Mouse (Mus musculus) heart, embryonic 10.5 days (tissue): ENCODE data around the gene Slc28a2. TPM values are rescaled to one million over a fixed set of nuclear protein-coding genes. Genes with fewer than 3 reads are reported as not detected.
"Not testable (repeated sequence)": the region's sequence is repeated elsewhere in the genome, so short reads cannot be mapped to it uniquely, and the experiment has no call there.

Source experiments
- DNase-seq: peaks from one replicate; pipeline ENCODE4 v3.0.0-alpha.2; 2017; ENCODE audit warnings: low spot score
- H3K27ac ChIP-seq: fragments of 300-500 bp; sonication (generic); 2 replicates; pipeline ENCODE4 v1.5.1; 2016; ENCODE audit warnings: mild to moderate bottlenecking
- H3K27me3 ChIP-seq: fragments of 300-500 bp; sonication (generic); 2 replicates; pipeline ENCODE4 v1.6.1; 2016; ENCODE audit warnings: mild to moderate bottlenecking; ENCODE audit not compliant: poor library complexity, insufficient read depth, severe bottlenecking
- H3K36me3 ChIP-seq: fragments of 300-500 bp; sonication (generic); 2 replicates; pipeline ENCODE4 v1.6.1; 2016; ENCODE audit warnings: mild to moderate bottlenecking, moderate library complexity
- H3K4me1 ChIP-seq: fragments of 300-500 bp; sonication (generic); 2 replicates; pipeline ENCODE4 v1.6.1; 2016; ENCODE audit warnings: mild to moderate bottlenecking
- H3K4me3 ChIP-seq: fragments of 300-500 bp; sonication (generic); 2 replicates; pipeline ENCODE4 v1.5.1; 2016; ENCODE audit warnings: mild to moderate bottlenecking, moderate library complexity
- H3K9me3 ChIP-seq: fragments of 300-500 bp; sonication (generic); 2 replicates; pipeline ENCODE4 v1.6.1; 2016; ENCODE audit warnings: mild to moderate bottlenecking, moderate library complexity
- WGBS: fragments of 180-500 bp; shearing (Covaris S2); methylation state at CpG from one replicate; pipeline ENCODE4 v1.1.7; 2016; 5-methylcytosine and 5-hydroxymethylcytosine counted together
- polyA plus RNA-seq: library from polyadenylated mRNA; unstranded; fragments of >200 nt; fragmentation: Nextera tagmentation; extraction: Ambion mirVana; gene quantifications from 2 replicates; pipeline ENCODE4 v1.2.1, GENCODE M21; 2016

Gene Slc28a2
- 0.10 and 0.26 TPM in 2 replicates for polyA plus RNA-seq

DNA sequence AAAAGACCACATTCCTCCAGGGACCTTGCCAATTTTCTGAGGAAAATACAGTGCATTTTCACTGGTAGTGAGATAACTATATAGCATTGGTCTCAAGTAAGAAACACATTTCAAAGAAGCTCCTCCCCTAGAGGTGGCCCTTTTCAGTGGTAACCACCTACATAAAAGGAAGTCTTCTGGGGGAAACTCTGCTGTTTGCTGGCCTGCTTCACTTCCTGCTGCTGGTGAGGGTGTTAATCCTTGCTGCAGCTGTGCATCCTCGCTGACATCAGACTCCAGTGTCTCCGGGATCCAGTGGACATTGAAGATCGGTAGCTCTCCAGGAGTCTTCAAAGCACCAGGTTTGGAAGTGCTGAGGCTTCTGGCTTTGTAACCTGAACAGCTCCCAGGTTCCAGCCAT is at the start of gene Slc28a2:
Gene Slc28a2, plus strand, starts transcription at position 278 of the 400 bp plus-strand sequence.
- not testable (repeated sequence) for H3K9me3 ChIP-seq, H3K36me3 ChIP-seq, DNase-seq, H3K27me3 ChIP-seq, H3K27ac ChIP-seq, H3K4me1 ChIP-seq, H3K4me3 ChIP-seq
- 42% methylated on average over 3 of the region's 3 CpGs for WGBS

GRCm38 (mm10) chr2:122377215-122377674 is 49.0 kb upstream of the Slc28a2 start:
- peak overlapping the region; percentile 71 for H3K4me3 ChIP-seq
- peak overlapping the region; percentile 89 for H3K27ac ChIP-seq
- H3K4me1 ChIP-seq, result 0 out of 2 replicates have a peak, but pooled peaks cover 5% of the 10 kb centered on the region
- WGBS, result under 1% methylated on average over 28 of the region's 28 CpGs
- H3K27me3 ChIP-seq, result 0 out of 2 replicates have a peak, but pooled peaks cover 2% of the 10 kb centered on the region
- H3K36me3 ChIP-seq, result no peaks in the 10 kb centered on the region
- no peaks in the 10 kb centered on the region for H3K9me3 ChIP-seq
- peak; percentile 97 for DNase-seq

DNA sequence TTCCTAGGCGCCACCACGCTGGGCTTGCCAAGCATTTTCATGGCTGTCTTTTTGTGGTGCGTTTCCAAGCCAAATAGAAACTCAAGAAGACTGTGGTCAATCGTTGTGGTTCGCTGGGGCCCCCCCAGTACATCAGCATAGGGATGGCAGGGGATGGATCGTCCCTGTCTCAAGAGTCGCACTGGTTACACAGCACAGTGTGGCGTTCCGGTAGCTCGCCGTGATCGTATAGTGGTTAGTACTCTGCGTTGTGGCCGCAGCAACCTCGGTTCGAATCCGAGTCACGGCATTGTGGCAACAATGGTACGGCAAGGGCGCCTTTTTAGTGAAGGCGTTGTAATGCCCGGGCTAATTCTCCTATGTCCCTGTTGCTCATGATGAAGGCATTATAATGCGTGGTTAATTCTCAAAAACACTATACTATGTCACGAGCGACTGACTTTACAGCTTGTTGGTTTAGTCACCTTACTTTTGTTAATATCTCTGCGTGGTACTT is 48.5 kb upstream of the Slc28a2 start:
- Histone ChIP-seq H3K36me3 (no peaks in the 10 kb centered on the region), H3K9me3 (no peaks in the 10 kb centered on the region), H3K4me3 (peak overlapping the region; percentile 71), H3K4me1 (0 out of 2 replicates have a peak, but pooled peaks cover 5% of the 10 kb centered on the region), H3K27me3 (0 out of 2 replicates have a peak, but pooled peaks cover 2% of the 10 kb centered on the region), H3K27ac (peak overlapping the region; percentile 89)
- under 1% methylated on average over 26 of the region's 26 CpGs for WGBS
- DNase-seq, result peak; percentile 92

GRCm38 (mm10) chr2:122378421-122379291 is 47.6 kb upstream of the Slc28a2 start:
- H3K27ac ChIP-seq, result peak overlapping the region; percentile 52; the same call in 1 of the 2 replicates
- DNase-seq, result peak; percentile 75
- WGBS, result 15% methylated on average over 8 of the region's 8 CpGs

GRCm38 (mm10) chr2:122379292-122379650 is 47.0 kb upstream of the Slc28a2 start:
- WGBS, result 41% methylated on average over 2 of the region's 2 CpGs
- Histone ChIP-seq H3K36me3 (no peaks in the 10 kb centered on the region), H3K27ac (no peak overlapping the region)

More at GRCm38 (mm10) chr2:122378421-122379291, 47.6 kb upstream of the Slc28a2 start:
- Histone ChIP-seq H3K4me3 (peak overlapping the region; percentile 71), H3K4me1 (0 out of 2 replicates have a peak, but pooled peaks cover 5% of the 10 kb centered on the region), H3K9me3 (no peaks in the 10 kb centered on the region), H3K27me3 (0 out of 2 replicates have a peak, but pooled peaks cover 2% of the 10 kb centered on the region), H3K36me3 (no peaks in the 10 kb centered on the region)

GRCm38 (mm10) chr2:122380768-122381311 is 45.4 kb upstream of the Slc28a2 start:
- H3K9me3 ChIP-seq, result no peaks in the 10 kb centered on the region
- 0 out of 2 replicates have a peak, but pooled peaks cover 5% of the 10 kb centered on the region for H3K4me1 ChIP-seq
- H3K4me3 ChIP-seq, result peak overlapping the region; percentile 49
- 0 out of 2 replicates have a peak, but pooled peaks cover 2% of the 10 kb centered on the region for H3K27me3 ChIP-seq
- WGBS, result 7% methylated on average over 11 of the region's 11 CpGs
- no peak overlapping the region; the same call in 1 of the 2 replicates for H3K27ac ChIP-seq
- no peaks in the 10 kb centered on the region for H3K36me3 ChIP-seq
- no peak for DNase-seq

More at GRCm38 (mm10) chr2:122379292-122379650, 47.0 kb upstream of the Slc28a2 start:
- Histone ChIP-seq H3K9me3 (no peaks in the 10 kb centered on the region), H3K27me3 (0 out of 2 replicates have a peak, but pooled peaks cover 2% of the 10 kb centered on the region), H3K4me1 (0 out of 2 replicates have a peak, but pooled peaks cover 5% of the 10 kb centered on the region), H3K4me3 (no peak overlapping the region)
- DNase-seq, result no peak

DNA sequence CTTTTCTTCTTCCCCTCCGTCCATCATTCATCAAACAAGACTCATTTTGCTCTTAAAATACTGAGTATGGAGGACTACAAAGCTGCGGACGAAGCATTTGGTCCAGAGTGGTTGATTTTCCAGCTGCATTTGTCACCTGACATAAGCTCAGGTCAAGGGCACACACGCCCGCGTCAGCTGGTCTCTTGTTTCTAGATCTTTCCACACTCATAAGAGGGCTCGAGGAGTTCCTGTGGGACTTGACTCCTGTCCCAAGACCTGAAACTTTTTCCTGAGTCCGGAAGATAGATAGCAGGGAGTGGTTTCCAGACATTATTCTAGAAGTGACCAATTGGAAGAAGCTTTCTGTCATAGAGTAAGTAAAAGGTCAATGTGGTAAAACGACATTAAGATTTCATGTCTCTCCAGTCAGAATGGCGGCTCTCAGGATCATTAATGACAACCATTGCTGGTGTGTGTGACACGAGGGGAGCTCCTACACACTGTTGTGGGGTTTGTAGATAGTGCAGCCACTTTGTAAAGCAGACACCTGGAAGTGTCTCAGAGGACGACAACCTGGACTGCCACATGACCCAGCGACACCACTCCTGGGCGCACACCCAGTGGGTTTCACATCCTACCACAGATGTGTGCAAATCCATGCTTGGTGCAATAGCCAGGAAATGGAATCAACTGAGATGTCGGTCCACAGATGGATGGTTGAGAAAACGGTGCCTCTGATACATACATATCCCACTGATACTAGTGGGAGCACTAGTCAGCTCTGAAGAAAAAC is 44.8 kb upstream of the Slc28a2 start:
- Histone ChIP-seq H3K27me3 (0 out of 2 replicates have a peak, but pooled peaks cover 2% of the 10 kb centered on the region), H3K9me3 (no peaks in the 10 kb centered on the region), H3K36me3 (no peaks in the 10 kb centered on the region), H3K4me3 (no peak overlapping the region; the same call in 1 of the 2 replicates), H3K4me1 (0 out of 2 replicates have a peak, but pooled peaks cover 5% of the 10 kb centered on the region), H3K27ac (no peak overlapping the region)
- no peak for DNase-seq
- 68% methylated on average over 16 of the region's 16 CpGs for WGBS

DNA sequence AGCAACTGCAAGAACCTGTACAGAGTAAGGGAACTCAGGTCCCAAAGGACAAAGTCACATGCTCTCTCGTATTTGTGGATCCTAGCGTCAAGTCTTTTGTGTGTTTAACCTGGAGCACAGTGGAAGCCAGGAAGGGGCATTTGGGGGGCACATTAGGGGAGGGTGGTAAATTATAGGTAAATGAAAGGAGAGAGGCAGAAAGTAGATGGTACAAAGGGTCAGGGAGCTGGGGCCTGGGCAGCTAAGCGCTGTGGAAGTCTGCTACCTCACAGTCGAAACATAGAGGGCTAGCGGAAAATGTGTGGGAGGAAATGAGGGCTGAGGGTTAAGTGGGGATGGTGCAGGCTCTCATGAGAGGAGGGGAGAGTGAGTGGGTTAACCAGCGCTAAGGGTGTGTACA is 44.2 kb upstream of the Slc28a2 start:
- Histone ChIP-seq H3K4me3 (no peak overlapping the region), H3K27me3 (0 out of 2 replicates have a peak, but pooled peaks cover 2% of the 10 kb centered on the region), H3K4me1 (0 out of 2 replicates have a peak, but pooled peaks cover 5% of the 10 kb centered on the region), H3K9me3 (no peaks in the 10 kb centered on the region), H3K36me3 (no peaks in the 10 kb centered on the region), H3K27ac (no peak overlapping the region)
- DNase-seq, result no peak
- 72% methylated on average over 6 of the region's 6 CpGs for WGBS

GRCm38 (mm10) chr2:122385095-122385494 is 41.2 kb upstream of the Slc28a2 start:
- WGBS, result 52% methylated on average over 3 of the region's 3 CpGs
- no peak for DNase-seq
- no peaks in the 10 kb centered on the region for H3K36me3 ChIP-seq
- no peaks in the 10 kb centered on the region for H3K9me3 ChIP-seq
- 0 out of 2 replicates have a peak, but pooled peaks cover 5% of the 10 kb centered on the region for H3K4me1 ChIP-seq
- H3K27ac ChIP-seq, result no peak overlapping the region
- H3K4me3 ChIP-seq, result no peak overlapping the region
- 0 out of 2 replicates have a peak, but pooled peaks cover 2% of the 10 kb centered on the region for H3K27me3 ChIP-seq

- not testable (repeated sequence) for H3K27me3 ChIP-seq, H3K4me1 ChIP-seq, DNase-seq, H3K27ac ChIP-seq, H3K36me3 ChIP-seq, H3K9me3 ChIP-seq, H3K4me3 ChIP-seq
- 91% methylated on average over 3 of the region's 3 CpGs for WGBS
Observed at GRCm38 (mm10) chr2:122387135-122387534, 39.1 kb upstream of the Slc28a2 start.

DNA sequence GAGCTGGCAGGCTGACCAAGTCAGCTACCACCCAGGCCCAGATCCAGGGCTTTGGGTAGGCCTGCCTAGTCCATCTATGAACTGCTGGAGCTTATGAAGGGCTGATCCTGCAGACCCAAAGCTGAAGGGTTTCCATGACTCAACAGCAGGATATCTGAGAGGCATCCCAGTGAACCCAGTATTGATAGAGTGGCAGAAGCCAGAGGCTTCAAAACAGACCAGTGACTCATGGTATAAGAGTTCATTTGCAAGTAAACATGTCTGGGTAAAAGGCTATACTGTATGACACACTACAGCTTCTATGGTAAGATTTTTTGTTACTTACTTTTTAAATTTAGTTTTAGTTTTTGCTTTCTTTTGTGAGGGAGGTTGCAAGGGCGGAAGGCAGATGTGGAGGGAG is 30.1 kb upstream of the Slc28a2 start:
- DNase-seq, result no peak
- Histone ChIP-seq H3K4me3 (no peak overlapping the region), H3K9me3 (no peaks in the 10 kb centered on the region), H3K36me3 (no peaks in the 10 kb centered on the region), H3K27me3 (no peaks in the 10 kb centered on the region), H3K27ac (no peak overlapping the region), H3K4me1 (no peaks in the 10 kb centered on the region)
- WGBS, result 84% methylated on average over 1 of the region's 1 CpGs

DNA sequence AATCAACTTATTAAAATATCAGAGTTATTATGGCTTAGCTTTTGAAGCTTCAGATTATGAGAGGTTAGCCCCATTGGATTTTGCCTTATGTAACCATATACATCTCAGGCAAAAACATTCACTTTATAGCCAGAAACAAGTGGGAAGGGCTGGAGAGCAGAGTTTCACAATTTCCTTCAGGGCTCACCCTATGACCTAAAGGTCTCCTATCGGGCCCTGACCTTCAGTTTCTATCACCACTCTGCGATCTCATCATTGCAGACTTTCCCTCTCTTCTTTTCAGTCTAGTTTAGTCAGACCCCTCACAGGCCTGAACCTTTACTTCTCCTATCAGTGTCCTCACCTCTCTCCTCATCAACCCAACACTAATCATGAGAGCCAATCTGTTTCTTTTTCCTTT is 18.7 kb upstream of the Slc28a2 start:
- DNase-seq, result no peak
- no peak overlapping the region for H3K27ac ChIP-seq
- H3K9me3 ChIP-seq, result no peaks in the 10 kb centered on the region
- 78% methylated on average over 2 of the region's 2 CpGs for WGBS
- no peaks in the 10 kb centered on the region for H3K27me3 ChIP-seq
- no peak overlapping the region for H3K4me3 ChIP-seq
- no peaks in the 10 kb centered on the region for H3K4me1 ChIP-seq
- H3K36me3 ChIP-seq, result no peaks in the 10 kb centered on the region
